Mouse (Mus musculus): ENCODE measurements around the gene Pus10. TPM values are rescaled to one million over a fixed set of nuclear protein-coding genes. Genes with fewer than 3 reads are reported as not detected.
"Not testable (repeated sequence)": the region's sequence is repeated elsewhere in the genome, so short reads cannot be mapped to it uniquely, and the experiment has no call there.

Gene Pus10
- polyA plus RNA-seq, 1 experiment from 2014 or later = 18.9 TPM

DNA sequence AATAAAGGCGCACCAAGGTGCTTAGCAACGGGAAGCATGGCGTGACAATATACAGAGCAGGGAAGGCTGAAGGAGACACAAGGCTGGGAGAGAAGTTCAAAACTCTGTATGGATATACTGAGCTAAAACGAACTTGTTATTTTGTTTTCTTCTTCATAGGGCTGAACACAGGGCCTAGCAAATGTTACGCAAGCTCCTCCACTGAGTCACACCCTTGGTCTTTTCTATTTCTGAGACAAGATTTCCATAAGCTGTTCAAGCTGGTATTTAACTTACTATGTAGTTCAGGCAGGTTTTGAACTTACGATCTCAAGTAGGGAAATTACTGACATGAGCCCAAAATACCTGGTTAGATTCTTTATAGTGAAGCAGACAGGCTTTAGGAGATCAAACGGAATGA, 75.9 kb downstream of the Pus10 start:
- H3K27me3 ChIP-seq (ENCODE audit: low read depth, poor library complexity, severe bottlenecking) = no peaks in the 10 kb centered on the region
- H3K4me1 ChIP-seq = no peaks in the 10 kb centered on the region
- no peaks in the 10 kb centered on the region for H3K9me3 ChIP-seq (replicated peaks)
- no peak for DNase-seq (ENCODE audit: low spot score)
- H3K36me3 ChIP-seq = no peaks in the 10 kb centered on the region
- 91% methylated on average over 7 of the region's 7 CpGs for WGBS
- H3K4me3 ChIP-seq = no peak overlapping the region
- H3K27ac ChIP-seq (replicated peaks) = no peak overlapping the region

DNA sequence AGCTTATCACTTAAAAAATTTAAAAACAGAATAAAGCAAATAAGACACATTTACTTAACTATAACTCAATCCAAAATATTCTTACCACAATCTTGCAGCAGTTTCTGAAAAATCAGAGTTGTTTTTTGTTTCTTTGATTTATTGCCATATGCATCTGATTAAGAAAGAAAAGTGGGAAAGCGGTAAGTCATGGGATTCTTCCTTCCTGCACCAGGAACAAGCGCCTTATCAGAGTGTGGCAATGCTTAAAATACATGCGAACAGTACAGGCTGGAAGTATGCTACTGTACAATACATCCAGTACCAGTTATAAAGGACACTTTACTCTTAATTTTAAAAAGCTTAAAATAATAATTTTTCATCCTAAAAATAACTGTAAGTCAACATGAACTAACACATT, 78.9 kb downstream of the Pus10 start:
- Histone ChIP-seq H3K27ac (replicated peaks) (no peak overlapping the region), H3K36me3 (no peaks in the 10 kb centered on the region), H3K4me1 (no peaks in the 10 kb centered on the region), H3K27me3 (ENCODE audit: low read depth, poor library complexity, severe bottlenecking) (no peaks in the 10 kb centered on the region), H3K4me3 (no peak overlapping the region), H3K9me3 (replicated peaks) (no peaks in the 10 kb centered on the region)
- WGBS = 95% methylated on average over 3 of the region's 3 CpGs
- DNase-seq (ENCODE audit: low spot score) = no peak

DNA sequence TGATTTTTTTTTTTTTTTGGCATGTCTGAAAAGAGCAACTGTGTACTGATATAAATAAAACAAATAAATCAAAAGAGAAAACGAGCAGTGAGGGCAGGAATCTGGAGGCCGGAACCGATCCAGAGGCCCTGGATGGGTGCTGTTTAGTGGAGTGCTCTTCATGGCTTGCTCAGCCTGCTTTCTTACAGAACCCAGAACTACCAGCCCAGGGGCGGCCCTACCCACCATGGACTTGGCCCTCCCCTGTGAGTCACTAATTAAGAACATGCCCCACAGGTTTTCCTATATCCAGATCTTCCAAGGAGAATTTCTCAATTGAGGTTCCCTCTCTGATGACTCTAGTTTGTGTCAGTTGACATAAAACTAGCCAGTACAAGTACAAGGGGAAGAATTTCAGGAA, 80.6 kb downstream of the Pus10 start:
- DNase-seq (ENCODE audit: low spot score) = no peak
- H3K4me3 ChIP-seq = no peak overlapping the region
- no peaks in the 10 kb centered on the region for H3K9me3 ChIP-seq (replicated peaks)
- 76% methylated on average over 4 of the region's 4 CpGs for WGBS
- no peak overlapping the region for H3K27ac ChIP-seq (replicated peaks)
- no peaks in the 10 kb centered on the region for H3K4me1 ChIP-seq
- no peaks in the 10 kb centered on the region for H3K27me3 ChIP-seq (ENCODE audit: low read depth, poor library complexity, severe bottlenecking)
- no peaks in the 10 kb centered on the region for H3K36me3 ChIP-seq

DNA sequence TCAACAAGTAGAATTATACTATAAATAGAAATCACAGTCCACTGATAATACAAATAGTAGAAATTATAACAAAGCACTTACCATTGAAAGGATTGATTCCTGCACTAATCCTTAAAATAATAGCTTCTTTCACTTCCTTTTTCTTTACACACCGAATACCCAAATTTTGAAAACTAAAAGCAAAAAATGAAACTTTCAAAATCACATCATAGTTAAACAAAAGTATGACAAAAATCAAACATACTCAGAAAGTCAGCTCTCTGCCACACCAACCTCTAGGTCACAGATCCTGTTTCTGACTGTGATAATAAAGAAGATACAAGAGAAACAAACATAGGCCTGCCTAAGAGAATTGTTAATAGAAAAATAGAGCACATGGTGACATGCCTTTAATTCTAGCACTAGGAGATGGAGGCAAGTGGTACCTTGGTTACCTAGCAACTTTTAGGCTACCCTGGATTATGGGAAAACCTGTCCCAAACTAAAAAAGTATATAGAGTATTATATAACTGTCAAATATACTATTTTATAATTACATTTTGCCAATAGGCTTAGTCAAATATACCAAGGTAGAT, 87.7 kb downstream of the Pus10 start:
- Histone ChIP-seq H3K27ac (replicated peaks) (no peak overlapping the region), H3K9me3 (replicated peaks) (no peaks in the 10 kb centered on the region), H3K4me3 (no peak overlapping the region), H3K4me1 (no peaks in the 10 kb centered on the region), H3K36me3 (no peaks in the 10 kb centered on the region), H3K27me3 (ENCODE audit: low read depth, poor library complexity, severe bottlenecking) (no peaks in the 10 kb centered on the region)
- WGBS = 91% methylated on average over 1 of the region's 1 CpGs
- DNase-seq (ENCODE audit: low spot score) = no peak

DNA sequence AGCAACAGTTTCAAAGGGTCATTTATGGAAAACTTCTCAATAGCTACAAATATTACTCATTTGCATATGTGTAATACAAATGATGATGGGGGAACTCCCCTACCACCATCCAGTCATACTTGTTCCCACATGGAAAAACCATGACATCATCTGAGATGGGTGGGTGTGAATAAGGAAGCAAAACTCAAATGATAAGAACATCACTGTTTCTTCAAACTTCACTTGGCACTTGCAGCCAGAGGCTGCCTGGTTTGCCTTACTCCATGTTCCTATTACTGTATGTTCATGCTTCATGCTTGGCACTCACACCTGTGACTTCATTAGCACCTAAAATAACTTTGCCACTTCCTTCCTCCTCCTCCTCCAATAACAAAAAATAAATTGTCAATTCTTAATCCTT, 88.9 kb downstream of the Pus10 start:
- Histone ChIP-seq H3K4me1 (no peaks in the 10 kb centered on the region), H3K4me3 (no peak overlapping the region)

DNA sequence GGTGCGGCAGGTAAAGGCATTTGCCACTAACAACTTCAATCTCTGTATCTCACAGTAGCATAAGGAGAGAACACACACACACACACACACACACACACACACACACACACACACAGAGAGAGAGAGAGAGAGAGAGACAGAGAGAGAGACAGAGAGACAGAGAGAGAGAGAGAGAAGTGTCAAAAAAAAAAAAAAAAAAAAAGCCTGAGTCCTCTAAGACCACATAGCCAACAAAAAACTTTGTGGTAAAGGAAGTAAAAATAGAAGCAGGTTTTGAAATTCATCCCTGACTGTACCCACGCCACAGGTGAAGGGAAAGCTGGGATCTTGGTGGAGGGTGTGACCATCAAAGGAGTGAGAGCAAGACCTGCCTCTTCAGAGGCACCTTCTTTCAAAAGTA, 92.7 kb downstream of the Pus10 start:
- Histone ChIP-seq H3K27ac (replicated peaks) (no peak overlapping the region), H3K4me1 (no peaks in the 10 kb centered on the region), H3K27me3 (ENCODE audit: low read depth, poor library complexity, severe bottlenecking) (no peaks in the 10 kb centered on the region), H3K36me3 (no peaks in the 10 kb centered on the region), H3K9me3 (replicated peaks) (no peaks in the 10 kb centered on the region), H3K4me3 (no peak overlapping the region)
- DNase-seq (ENCODE audit: low spot score) = no peak
- WGBS = 88% methylated on average over 2 of the region's 2 CpGs

More for the DNA sequence above, 88.9 kb downstream of the Pus10 start:
- H3K27me3 ChIP-seq (ENCODE audit: low read depth, poor library complexity, severe bottlenecking) = no peaks in the 10 kb centered on the region
- H3K27ac ChIP-seq (replicated peaks) = no peak overlapping the region
- no peak for DNase-seq (ENCODE audit: low spot score)
- no peaks in the 10 kb centered on the region for H3K9me3 ChIP-seq (replicated peaks)
- no peaks in the 10 kb centered on the region for H3K36me3 ChIP-seq

DNA sequence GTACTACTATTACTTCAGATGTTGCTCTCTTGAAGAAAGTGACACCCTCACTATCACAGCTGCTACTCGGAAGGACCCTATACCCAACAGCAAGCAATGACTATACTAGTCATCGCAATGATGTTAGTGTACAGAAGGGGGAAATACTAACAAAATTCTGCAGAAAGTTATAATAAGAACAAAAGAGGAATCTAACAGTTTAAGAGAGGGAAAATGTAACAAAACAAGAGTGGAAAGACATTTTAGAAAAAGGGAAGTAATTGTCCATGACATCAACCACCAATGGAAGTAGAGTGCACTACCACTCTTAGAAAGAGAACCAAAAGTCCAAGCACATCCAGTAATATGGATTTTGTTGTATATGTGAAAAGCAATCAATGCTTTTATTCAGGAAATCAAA, 97.2 kb downstream of the Pus10 start:
- WGBS = 96% methylated on average over 2 of the region's 2 CpGs
- Histone ChIP-seq H3K27ac (replicated peaks) (no peak overlapping the region), H3K4me3 (no peak overlapping the region), H3K36me3 (no peaks in the 10 kb centered on the region), H3K9me3 (replicated peaks) (no peaks in the 10 kb centered on the region), H3K4me1 (no peaks in the 10 kb centered on the region), H3K27me3 (ENCODE audit: low read depth, poor library complexity, severe bottlenecking) (no peaks in the 10 kb centered on the region)
- no peak for DNase-seq (ENCODE audit: low spot score)

DNA sequence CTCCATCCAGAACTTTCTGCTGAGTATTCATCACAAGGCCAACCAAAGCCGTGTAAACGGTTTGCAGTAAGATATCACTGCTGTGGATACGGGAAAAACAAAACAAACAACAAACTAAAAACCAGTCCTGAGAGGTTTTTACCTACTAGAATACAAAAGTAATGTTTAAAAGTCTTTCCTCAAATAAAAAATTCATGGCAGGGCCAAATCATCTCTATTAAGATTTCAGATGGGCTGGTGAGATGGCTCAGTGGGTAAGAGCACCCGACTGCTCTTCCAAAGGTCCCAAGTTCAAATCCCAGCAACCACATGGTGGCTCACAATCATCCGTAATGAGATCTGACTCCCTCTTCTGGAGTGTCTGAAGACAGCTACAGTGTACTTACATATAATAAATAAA, 101.9 kb downstream of the Pus10 start:
- not testable (repeated sequence) for H3K4me1 ChIP-seq; H3K9me3 ChIP-seq (replicated peaks); H3K27ac ChIP-seq (replicated peaks); DNase-seq (ENCODE audit: low spot score); H3K4me3 ChIP-seq; H3K36me3 ChIP-seq
- WGBS = 75% methylated on average over 5 of the region's 5 CpGs
- peaks cover 27% of the 10 kb centered on the region for H3K27me3 ChIP-seq (ENCODE audit: low read depth, poor library complexity, severe bottlenecking)

DNA sequence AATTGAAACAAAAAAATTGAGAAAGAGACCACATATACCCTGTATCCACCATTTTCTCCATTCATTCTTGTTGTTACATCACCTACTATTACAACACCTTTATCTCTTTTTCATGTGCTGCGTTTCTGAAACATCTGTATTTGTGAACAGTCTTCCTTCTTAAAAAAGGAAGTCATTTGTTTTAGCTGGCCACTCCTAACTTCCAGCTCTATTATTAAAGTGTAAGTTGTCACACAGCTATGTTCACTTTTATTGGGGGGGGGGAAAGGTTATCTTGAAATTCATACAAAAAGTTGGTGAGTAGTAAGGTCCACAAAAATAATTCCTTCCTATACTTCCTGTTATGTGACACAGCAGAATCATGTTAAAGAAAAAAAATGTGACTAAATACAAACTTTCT, 102.5 kb downstream of the Pus10 start:
- Histone ChIP-seq H3K4me1 (peaks cover 10% of the 10 kb centered on the region), H3K9me3 (replicated peaks) (no peaks in the 10 kb centered on the region), H3K27ac (replicated peaks) (no peak overlapping the region), H3K4me3 (no peak overlapping the region), H3K36me3 (no peaks in the 10 kb centered on the region), H3K27me3 (ENCODE audit: low read depth, poor library complexity, severe bottlenecking) (peaks cover 33% of the 10 kb centered on the region)
- 85% methylated on average over 1 of the region's 1 CpGs for WGBS
- DNase-seq (ENCODE audit: low spot score) = no peak

DNA sequence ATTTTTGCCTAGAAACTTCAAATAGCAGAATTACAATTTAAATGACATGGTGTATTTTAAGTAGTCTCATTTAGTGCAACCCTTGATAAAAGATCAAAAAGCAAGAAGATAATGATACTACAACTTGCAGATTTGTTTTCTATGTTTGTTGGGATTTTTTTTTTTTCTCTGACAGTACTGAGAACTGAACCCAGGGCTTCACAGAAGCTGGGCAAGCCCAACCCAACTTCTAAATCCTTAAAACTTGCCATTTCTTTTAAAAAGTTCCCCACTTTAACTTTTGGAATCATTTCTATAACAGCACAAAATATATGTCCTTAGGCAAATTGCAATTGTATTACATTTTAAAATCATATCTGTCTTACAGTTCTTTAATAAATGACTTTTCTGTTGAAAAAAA, 103.6 kb downstream of the Pus10 start:
- Histone ChIP-seq H3K9me3 (replicated peaks) (no peaks in the 10 kb centered on the region), H3K27ac (replicated peaks) (no peak overlapping the region), H3K27me3 (ENCODE audit: low read depth, poor library complexity, severe bottlenecking) (peaks cover 40% of the 10 kb centered on the region), H3K4me1 (peaks cover 10% of the 10 kb centered on the region), H3K4me3 (no peak overlapping the region), H3K36me3 (no peaks in the 10 kb centered on the region)
- DNase-seq (ENCODE audit: low spot score) = no peak

DNA sequence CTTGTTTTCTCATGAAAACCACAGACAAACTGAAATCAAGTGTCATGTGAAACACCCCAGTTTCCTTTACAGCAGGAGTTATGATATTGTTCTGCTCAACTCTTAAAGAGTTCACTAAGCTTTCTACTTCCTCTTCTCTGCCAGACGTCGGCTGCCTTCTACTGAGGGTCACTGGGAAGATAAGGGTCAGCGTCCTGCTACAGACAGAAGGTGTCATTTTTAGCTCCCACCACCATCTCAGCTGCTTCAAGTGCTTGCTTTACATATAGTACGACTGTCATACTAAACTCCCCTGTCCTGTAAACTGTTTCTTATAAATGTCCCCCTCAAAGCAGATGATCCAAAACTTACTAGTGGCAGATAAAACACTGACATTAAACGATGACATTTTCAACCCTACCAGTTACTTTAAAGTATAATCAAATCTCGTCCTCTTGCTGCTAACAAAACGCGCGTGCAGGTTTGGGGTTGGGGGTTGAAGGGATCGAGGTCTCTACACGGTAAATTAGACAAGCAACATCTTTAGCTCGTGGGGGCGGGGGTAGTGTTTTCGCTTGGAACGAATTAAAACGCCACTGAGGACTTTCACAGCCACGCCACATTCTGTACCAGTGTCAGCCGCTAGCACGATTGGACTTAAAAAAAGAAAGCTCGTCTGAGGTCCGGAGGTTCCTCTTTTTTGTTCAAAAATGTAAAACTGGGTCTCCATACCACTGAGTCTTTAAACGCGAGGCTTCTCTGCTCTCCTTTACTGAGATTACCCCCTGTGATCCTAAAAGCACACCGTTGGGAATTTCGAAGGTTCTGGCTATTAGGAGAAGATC, 104.4 kb downstream of the Pus10 start:
- no peaks in the 10 kb centered on the region for H3K9me3 ChIP-seq (replicated peaks)
- no peaks in the 10 kb centered on the region for H3K36me3 ChIP-seq
- under 1% methylated on average over 25 of the region's 25 CpGs for WGBS
- peaks cover 40% of the 10 kb centered on the region for H3K27me3 ChIP-seq (ENCODE audit: low read depth, poor library complexity, severe bottlenecking)
- peak overlapping the region; percentile 79 for H3K4me3 ChIP-seq
- H3K27ac ChIP-seq (replicated peaks) = peak overlapping the region; percentile 93
- peak; percentile 20 for DNase-seq (ENCODE audit: low spot score)
- H3K4me1 ChIP-seq = peaks cover 10% of the 10 kb centered on the region

DNA sequence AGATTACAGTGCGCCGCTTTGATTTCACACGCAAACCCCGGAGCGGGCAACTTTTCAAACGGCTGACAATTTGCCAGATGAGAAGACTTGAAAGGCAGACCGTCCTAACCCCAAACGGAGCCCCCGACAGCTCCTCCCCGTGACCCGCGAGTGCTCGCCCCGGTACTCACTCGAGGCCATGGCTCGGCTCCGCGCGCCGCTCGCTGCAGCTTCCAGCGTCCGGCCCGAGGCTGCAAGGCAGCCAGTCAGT, 105.0 kb downstream of the Pus10 start:
- Histone ChIP-seq H3K4me3 (peak overlapping the region; percentile 79), H3K27me3 (ENCODE audit: low read depth, poor library complexity, severe bottlenecking) (peaks cover 40% of the 10 kb centered on the region), H3K27ac (replicated peaks) (peak overlapping the region; percentile 93), H3K9me3 (replicated peaks) (no peaks in the 10 kb centered on the region), H3K4me1 (peaks cover 10% of the 10 kb centered on the region), H3K36me3 (no peaks in the 10 kb centered on the region)
- under 1% methylated on average over 24 of the region's 24 CpGs for WGBS
- DNase-seq (ENCODE audit: low spot score) = peak; percentile 86

DNA sequence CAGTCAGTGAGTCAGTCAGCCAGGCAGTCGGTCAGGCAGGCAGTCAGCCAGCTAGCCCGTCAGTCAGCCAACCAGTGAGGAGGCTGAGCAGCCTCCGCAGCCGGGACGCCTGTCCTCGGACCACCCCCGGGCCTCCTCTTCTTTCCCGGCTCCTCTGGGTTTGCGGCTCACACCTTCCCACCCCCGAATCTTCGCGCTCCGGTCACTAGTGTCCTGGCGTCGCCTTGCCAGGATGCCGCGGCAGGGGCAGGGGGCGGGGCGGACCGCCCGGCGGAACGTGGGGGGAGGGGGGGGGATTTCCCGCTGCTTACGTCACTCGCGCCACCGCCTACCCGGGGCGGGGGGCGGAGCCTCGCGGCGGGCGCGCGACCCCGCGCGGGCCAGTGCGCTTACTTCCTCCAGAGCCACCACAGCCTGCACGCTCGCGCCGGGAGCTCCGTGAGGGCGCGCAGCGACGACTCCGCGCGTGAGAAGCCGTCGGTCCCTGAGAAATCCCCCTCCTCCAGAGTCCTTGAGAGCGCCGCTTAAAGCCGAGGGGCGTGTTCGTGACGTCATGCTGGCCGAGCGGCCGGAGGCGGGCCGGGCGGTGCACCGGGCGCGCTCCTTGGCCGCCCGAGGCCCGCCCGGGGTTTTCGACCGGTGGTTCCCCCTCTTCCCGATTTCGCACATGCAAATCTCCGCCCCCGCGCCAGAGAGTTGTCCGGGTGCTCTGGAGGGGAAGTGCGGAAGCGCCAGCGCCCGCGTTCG, 105.5 kb downstream of the Pus10 start, which contains the start of gene Rel:
Gene Rel, minus strand, starts transcription at position 211 of the 747 bp plus-strand sequence.
- H3K4me1 ChIP-seq = peaks cover 10% of the 10 kb centered on the region
- no peaks in the 10 kb centered on the region for H3K9me3 ChIP-seq (replicated peaks)
- peak within 1 kb of the TSS; percentile 93 for H3K27ac ChIP-seq (replicated peaks)
- H3K4me3 ChIP-seq = peak within 1 kb of the TSS; percentile 79
- DNase-seq (ENCODE audit: low spot score) = peak; percentile 89
- H3K27me3 ChIP-seq (ENCODE audit: low read depth, poor library complexity, severe bottlenecking) = peaks cover 40% of the 10 kb centered on the region
- WGBS = under 1% methylated on average over 83 of the region's 88 CpGs
- H3K36me3 ChIP-seq = no peaks in the 10 kb centered on the region
